Mouse (Mus musculus) forebrain, embryonic 11.5 days (tissue): ENCODE data around the gene Gtf2ird2. TPM values are rescaled to one million over a fixed set of nuclear protein-coding genes. Genes with fewer than 3 reads are reported as not detected.

Source experiments
- ATAC-seq: fragments of 200-750 bp; cut with Nextera tagmentation; replicated peaks from 2 replicates; pipeline ENCODE4 v1.8.0; 2017; ENCODE audit warnings: moderate TSS enrichment; ENCODE audit not compliant: low FRiP score
- DNase-seq: peaks from one replicate; pipeline ENCODE4 v3.0.0-alpha.2; 2017; ENCODE audit warnings: low spot score
- H3K27ac ChIP-seq: fragments of 300-500 bp; sonication (generic); 2 replicates; pipeline ENCODE4 v1.5.1; 2014; ENCODE audit warnings: low read depth, low read length
- H3K27me3 ChIP-seq: fragments of 300-500 bp; sonication (generic); 2 replicates; pipeline ENCODE4 v1.6.1; 2014; ENCODE audit warnings: mild to moderate bottlenecking, low read length, mixed read lengths; ENCODE audit not compliant: control insufficient read depth, insufficient read depth
- H3K36me3 ChIP-seq: fragments of 300-500 bp; sonication (generic); 2 replicates; pipeline ENCODE4 v1.6.1; 2014; ENCODE audit warnings: mild to moderate bottlenecking, low read length, moderate library complexity, mixed read lengths; ENCODE audit not compliant: control insufficient read depth, insufficient read depth
- H3K4me1 ChIP-seq: fragments of 300-500 bp; sonication (generic); replicated peaks from 2 replicates; pipeline ENCODE4 v1.6.1; 2014; ENCODE audit warnings: low read length, mixed read lengths; ENCODE audit not compliant: control insufficient read depth, insufficient read depth
- H3K4me2 ChIP-seq: fragments of 300-500 bp; sonication (generic); 2 replicates; pipeline ENCODE4 v1.6.1; 2014; ENCODE audit warnings: low read depth, mild to moderate bottlenecking, low read length, moderate library complexity, mixed read lengths; ENCODE audit not compliant: severe bottlenecking
- H3K4me3 ChIP-seq: fragments of 300-500 bp; sonication (generic); 2 replicates; pipeline ENCODE4 v1.5.1; 2014; ENCODE audit warnings: low read depth, low read length
- H3K9ac ChIP-seq: fragments of 300-500 bp; sonication (generic); 2 replicates; pipeline ENCODE4 v1.6.1; 2014; ENCODE audit warnings: low read length
- H3K9me3 ChIP-seq: fragments of 300-500 bp; sonication (generic); 2 replicates; pipeline ENCODE4 v1.6.1; 2016; ENCODE audit warnings: low read length, mixed read lengths; ENCODE audit not compliant: control insufficient read depth
- WGBS: fragments of 180-500 bp; shearing (Covaris S2); extraction: QIAGEN DNeasy Blood & Tissue Kit; methylation state at CpG from one replicate; pipeline ENCODE4 v1.1.7; 2014; 5-methylcytosine and 5-hydroxymethylcytosine counted together
- polyA plus RNA-seq: library from polyadenylated mRNA; unstranded; fragments of >200 nt; fragmentation: Nextera tagmentation; extraction: Ambion mirVana; gene quantifications from 2 replicates; pipeline ENCODE4 v1.2.1, GENCODE M21; 2014

The Gtf2ird2 gene
- polyA plus RNA-seq, 1 experiment from 2014 or later = 9.8 TPM

- Histone ChIP-seq H3K4me2 (no peak overlapping the region), H3K4me3 (no peak overlapping the region), H3K9ac (no peak overlapping the region), H3K36me3 (peaks cover 21% of the 10 kb centered on the region), H3K27ac (no peak overlapping the region), H3K4me1 (no peaks in the 10 kb centered on the region), H3K27me3 (no peaks in the 10 kb centered on the region), H3K9me3 (no peaks in the 10 kb centered on the region)
- no peak for DNase-seq
- WGBS = 89% methylated on average over 11 of the region's 11 CpGs
- ATAC-seq = no peak
These were observed 87.6 kb downstream of the Gtf2ird2 start for GRCm38 (mm10) chr5:134271421-134271820.

- Histone ChIP-seq H3K4me1 (no peaks in the 10 kb centered on the region), H3K27me3 (no peaks in the 10 kb centered on the region), H3K4me2 (no peak overlapping the region), H3K36me3 (peaks cover 14% of the 10 kb centered on the region), H3K9ac (no peak overlapping the region), H3K9me3 (no peaks in the 10 kb centered on the region), H3K27ac (no peak overlapping the region), H3K4me3 (no peak overlapping the region)
- DNase-seq (no peak), ATAC-seq (no peak)
- WGBS = 86% methylated on average over 11 of the region's 11 CpGs
These were observed 88.9 kb downstream of the Gtf2ird2 start for GRCm38 (mm10) chr5:134272761-134273160.

- no peaks in the 10 kb centered on the region for H3K4me1 ChIP-seq
- no peak overlapping the region for H3K27ac ChIP-seq
- no peak overlapping the region for H3K4me2 ChIP-seq
- ATAC-seq (no peak), DNase-seq (no peak)
- H3K9ac ChIP-seq = no peak overlapping the region
- 90% methylated on average over 8 of the region's 8 CpGs for WGBS
- H3K36me3 ChIP-seq = peaks cover 13% of the 10 kb centered on the region
- H3K27me3 ChIP-seq = no peaks in the 10 kb centered on the region
- no peak overlapping the region for H3K4me3 ChIP-seq
- no peaks in the 10 kb centered on the region for H3K9me3 ChIP-seq
These were observed 89.9 kb downstream of the Gtf2ird2 start for GRCm38 (mm10) chr5:134273761-134274160.

Other genes with a start within 250 kb of the Gtf2ird2 start
- gene Castor2, start 84.3 kb upstream of the Gtf2ird2 start, polyA plus RNA-seq = 11.8 and 13.9 TPM in 2 replicates
- gene Rcc1l, start 7.2 kb upstream of the Gtf2ird2 start, polyA plus RNA-seq = 29.1 and 34.7 TPM in 2 replicates
- 1.3 and 3.0 TPM in 2 replicates for gene Ncf1, start 45.6 kb downstream of the Gtf2ird2 start, polyA plus RNA-seq
- gene Gtf2i, start 130.7 kb downstream of the Gtf2ird2 start, polyA plus RNA-seq = 214 and 239 TPM in 2 replicates